In the genomic region with DNA sequence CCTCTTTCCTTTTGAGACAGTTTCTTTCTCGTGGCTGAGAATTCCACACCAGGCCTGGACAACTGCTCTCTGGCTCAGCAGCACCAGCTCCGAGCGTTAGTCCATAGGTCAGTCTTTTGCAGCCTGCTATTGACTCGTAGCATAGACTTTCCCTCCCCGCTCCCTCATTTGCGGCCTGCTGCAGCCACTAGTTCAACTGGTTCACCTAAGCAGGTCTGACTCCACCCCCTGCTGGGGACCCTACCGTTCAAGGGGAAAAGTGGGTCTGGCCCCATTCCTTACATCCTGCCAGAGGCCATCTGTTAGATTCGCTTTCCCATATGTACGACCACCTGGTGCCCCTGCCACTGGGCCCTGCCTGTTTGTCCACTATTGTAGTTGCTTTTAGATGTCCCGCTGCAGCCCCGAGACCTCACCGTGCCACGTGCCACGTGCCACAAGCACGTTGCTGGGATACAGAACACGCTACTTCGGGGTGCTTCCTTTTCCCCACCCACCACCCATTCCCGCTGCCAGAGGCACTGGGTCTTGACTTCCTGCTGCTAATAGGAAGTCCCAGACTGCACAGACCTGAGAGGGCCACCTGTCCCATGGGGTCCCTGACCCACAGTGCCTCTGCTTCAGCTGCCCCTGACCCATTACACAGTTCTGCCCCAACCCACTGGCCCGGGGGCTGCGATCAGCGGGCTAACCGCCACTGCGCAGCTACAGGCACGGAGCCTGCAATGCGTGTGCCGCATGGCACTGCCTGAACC, we compare ENCODE assay signal across 20 mouse cellular contexts. TPM values are rescaled to one million over a fixed set of nuclear protein-coding genes. Genes with fewer than 3 reads are reported as not detected.
DNase-seq lines count a peak whose midpoint lies in the region; ATAC-seq lines count a peak whose summit lies in the region.
"Had no signal": no experiment of that assay in that cellular context is flagged by ENCODE, and none has a peak within 500 bp of the region (broad histone marks: within the 10 kb centered on the region; RNA-seq: fewer than 3 reads in every experiment).

No protein-coding gene starts in this region.

- H3K27me3 ChIP-seq in lung, embryonic 15.5 days = no peaks in the 10 kb centered on the region
- no peaks in the 10 kb centered on the region for H3K27me3 ChIP-seq in liver, embryonic 13.5 days
- H3K27me3 ChIP-seq: neural tube, embryonic 15.5 days had no signal

- no peaks in the 10 kb centered on the region for H3K9me3 ChIP-seq in lung, embryonic 15.5 days
- no peaks in the 10 kb centered on the region for H3K9me3 ChIP-seq in liver, embryonic 13.5 days (replicated peaks)
- H3K9me3 ChIP-seq: neural tube, embryonic 15.5 days had no signal

- no peaks in the 10 kb centered on the region for H3K36me3 ChIP-seq in lung, embryonic 15.5 days
- H3K36me3 ChIP-seq in liver, embryonic 13.5 days = no peaks in the 10 kb centered on the region
- H3K36me3 ChIP-seq: neural tube, embryonic 15.5 days had no signal

- no peak overlapping the region for H3K4me3 ChIP-seq in lung, embryonic 15.5 days
- no peak overlapping the region for H3K4me3 ChIP-seq in liver, embryonic 13.5 days (replicated peaks)
- H3K4me3 ChIP-seq: erythroblast, embryonic 14.5 days; neural tube, embryonic 15.5 days had no signal

- no peak overlapping the region for H3K9ac ChIP-seq in lung, embryonic 15.5 days
- H3K9ac ChIP-seq in liver, embryonic 13.5 days = no peak overlapping the region
- H3K9ac ChIP-seq: neural tube, embryonic 15.5 days had no signal

- DNase-seq in heart, adult 11 months = peak; percentile 87
- no peak for DNase-seq in heart, adult 18-20 months
- no peak for DNase-seq in lung, postnatal 25 days (ENCODE audit: low spot score)
- peak; percentile 70 for DNase-seq in ZHBTc4 (ENCODE audit: low read depth, low spot score)
- DNase-seq in liver, embryonic 13.5 days = no peak
- DNase-seq in kidney, postnatal 36 days = no peak
- DNase-seq in urinary bladder, postnatal 4 days (ENCODE audit: low spot score in 2 of 2) = no peak
- DNase-seq: B cell, adult 2 months; layer of hippocampus, adult 9-11 months; right cerebral cortex, adult 18-20 months; thymus, postnatal 14 days had no signal

- H3K4me1 ChIP-seq in lung, embryonic 15.5 days = no peaks in the 10 kb centered on the region
- no peaks in the 10 kb centered on the region for H3K4me1 ChIP-seq in liver, embryonic 13.5 days (replicated peaks)
- H3K4me1 ChIP-seq: neural tube, embryonic 15.5 days had no signal

- no peak overlapping the region for H3K27ac ChIP-seq in lung, embryonic 15.5 days
- H3K27ac ChIP-seq in liver, embryonic 13.5 days = no peak overlapping the region
- H3K27ac ChIP-seq: neural tube, embryonic 15.5 days had no signal

- H3K4me2 ChIP-seq in lung, embryonic 15.5 days = no peak overlapping the region
- H3K4me2 ChIP-seq in liver, embryonic 13.5 days = no peak overlapping the region
- H3K4me2 ChIP-seq: neural tube, embryonic 15.5 days had no signal

- WGBS in lung, embryonic 15.5 days = 58% methylated on average over 26 of the region's 26 CpGs
- 64% methylated on average over 26 of the region's 26 CpGs for WGBS in liver, embryonic 13.5 days (ENCODE audit: insufficient replicate concordance)

- 0 out of 2 replicates have a peak, but pooled peaks have one; percentile 14 for ATAC-seq in lung, embryonic 15.5 days (ENCODE audit: borderline replicate concordance, extremely low read depth, low FRiP score, low TSS enrichment)
- ATAC-seq in liver, embryonic 13.5 days (ENCODE audit: low read depth) = peak; percentile 36; the same call in 1 of the 2 replicates

RNA-seq across cellular contexts. Expression of a gene that starts 6.6 kb away (rescaled TPM):
- total RNA-seq in heart, adult 18-20 months (2021) = not detected
- not detected in 2 replicates for polyA plus RNA-seq in lung, embryonic 15.5 days (2015; fragmentation: Nextera tagmentation; extraction: Ambion mirVana)
- not detected in 2 replicates for polyA plus RNA-seq in liver, embryonic 13.5 days (2015; fragmentation: Nextera tagmentation; extraction: Ambion mirVana)
- total RNA-seq: adrenal gland, adult 18-20 months; granulocyte monocyte progenitor cell, adult 5-6 weeks; heart, postnatal 25 days; left cerebral cortex, postnatal 36 days had no signal
- polyA plus RNA-seq: erythroblast, embryonic 14.5 days; kidney, embryonic 14.5 days; neural tube, embryonic 15.5 days; spleen, adult 2 months had no signal

RNA-seq across cellular contexts. Expression of a gene that starts 11.8 kb away (rescaled TPM):
- 1 to 10 TPM; 6.1 to 7.2 TPM for total RNA-seq in heart, adult 18-20 months (2021)
- polyA plus RNA-seq in lung, embryonic 15.5 days (2015; fragmentation: Nextera tagmentation; extraction: Ambion mirVana) = 1.7 and 2.1 TPM in 2 replicates
- polyA plus RNA-seq in liver, embryonic 13.5 days (2015; fragmentation: Nextera tagmentation; extraction: Ambion mirVana) = 0.08 and 0.20 TPM in 2 replicates
- total RNA-seq: granulocyte monocyte progenitor cell, adult 5-6 weeks had no signal
- polyA plus RNA-seq: erythroblast, embryonic 14.5 days had no signal

RNA-seq across cellular contexts. Expression of a gene that starts 29.6 kb away (rescaled TPM):
- total RNA-seq in heart, adult 18-20 months (2021) = not detected
- not detected in 2 replicates for polyA plus RNA-seq in lung, embryonic 15.5 days (2015; fragmentation: Nextera tagmentation; extraction: Ambion mirVana)
- not detected in 2 replicates for polyA plus RNA-seq in liver, embryonic 13.5 days (2015; fragmentation: Nextera tagmentation; extraction: Ambion mirVana)
- total RNA-seq: adrenal gland, adult 18-20 months; granulocyte monocyte progenitor cell, adult 5-6 weeks; heart, postnatal 25 days; left cerebral cortex, postnatal 36 days had no signal
- polyA plus RNA-seq: erythroblast, embryonic 14.5 days; kidney, embryonic 14.5 days; neural tube, embryonic 15.5 days; spleen, adult 2 months had no signal

RNA-seq across cellular contexts. Expression of a gene that starts 43.2 kb away (rescaled TPM):
- total RNA-seq in heart, adult 18-20 months (2021) = 1 to 10 TPM; 1.6 to 5.5 TPM
- 6.4 and 6.7 TPM in 2 replicates for polyA plus RNA-seq in lung, embryonic 15.5 days (2015; fragmentation: Nextera tagmentation; extraction: Ambion mirVana)
- polyA plus RNA-seq in liver, embryonic 13.5 days (2015; fragmentation: Nextera tagmentation; extraction: Ambion mirVana) = 10.8 and 13.3 TPM in 2 replicates

Comparison
In these comparisons a context has a peak if more than half of its experiments do, and no peak if none do; other contexts are left out.
1. DNase-seq: peak in heart, adult 11 months (single experiment) and ZHBTc4 (single experiment); none in heart, adult 18-20 months (0 of 2), lung, postnatal 25 days (single experiment), liver, embryonic 13.5 days (single experiment), kidney, postnatal 36 days (0 of 2) and urinary bladder, postnatal 4 days (0 of 2).